Mouse (Mus musculus) CD4-positive, CD25-positive, alpha-beta regulatory T cell, adult 4 months (primary cell): Measurements from ENCODE around the gene Banf2. TPM values are rescaled to one million over a fixed set of nuclear protein-coding genes. Genes with fewer than 3 reads are reported as not detected.
A peak's percentile ranks its signal among the peaks of the same experiment; 100 is the strongest.

Source experiments
- ATAC-seq: one replicate; pipeline ENCODE4 v1.8.0; 2017
- polyA plus RNA-seq, 2 experiments: library from polyadenylated mRNA; unstranded; fragments of 100-300 nt; shearing (Covaris generic); gene quantifications; one replicate each; pipeline ENCODE4 v1.2.1; 2017

The Banf2 gene
- not detected for polyA plus RNA-seq

- ATAC-seq = no peak
These were observed at the start of gene Banf2 for GRCm38 (mm10) chr2:144032664-144033063. Gene Banf2 (plus strand): TSS chr2:144033059.

- ATAC-seq = peak; percentile 75
These were observed 49.4 kb upstream of the Banf2 start for GRCm38 (mm10) chr2:143983482-143983881.

GRCm38 (mm10) chr2:143987485-143987884 is 45.4 kb upstream of the Banf2 start:
- ATAC-seq = no peak

DNA sequence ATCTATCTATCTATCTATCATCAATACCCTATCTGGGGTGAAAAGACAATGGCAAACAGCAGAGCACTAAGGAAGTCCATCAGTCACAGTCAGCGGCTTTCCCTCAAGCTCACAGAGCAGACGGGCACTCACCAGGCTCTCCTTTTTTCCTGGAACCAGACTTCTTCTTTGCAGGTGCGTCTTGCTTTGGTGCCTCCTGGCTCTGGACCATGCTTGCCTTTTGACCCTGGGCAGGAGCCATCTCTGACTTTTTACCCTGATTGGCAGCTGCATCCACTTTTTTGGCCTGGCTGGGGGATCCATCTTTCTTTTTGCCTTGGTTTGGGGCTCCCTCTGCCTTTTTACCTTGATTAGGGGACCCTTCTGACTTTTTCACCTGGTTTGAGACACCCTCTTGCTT is 44.8 kb upstream of the Banf2 start:
- no peak for ATAC-seq

DNA sequence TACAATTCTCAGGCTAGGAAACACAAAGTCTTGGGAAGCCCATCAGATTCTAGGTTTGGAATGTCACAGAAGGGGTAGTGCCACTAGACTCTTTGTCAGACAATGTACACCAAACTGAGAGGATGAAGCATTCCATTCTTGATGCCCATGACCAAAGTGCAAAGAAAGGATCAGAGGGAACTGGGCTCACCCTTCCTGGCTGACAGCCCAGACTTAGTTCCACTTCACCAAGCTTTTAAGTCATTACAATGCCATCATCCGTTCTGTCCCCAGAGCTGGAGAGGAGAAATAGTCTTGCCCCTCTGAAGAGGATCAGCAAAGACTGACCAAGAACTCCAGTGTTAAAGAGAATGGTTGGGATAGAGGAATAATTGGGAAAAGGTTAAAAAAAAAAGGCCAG is 41.9 kb upstream of the Banf2 start:
- ATAC-seq = no peak

GRCm38 (mm10) chr2:143991964-143992672 is 40.7 kb upstream of the Banf2 start:
- ATAC-seq = peak; percentile 83

- no peak for ATAC-seq
These were observed 39.9 kb upstream of the Banf2 start for GRCm38 (mm10) chr2:143992977-143993376.

DNA sequence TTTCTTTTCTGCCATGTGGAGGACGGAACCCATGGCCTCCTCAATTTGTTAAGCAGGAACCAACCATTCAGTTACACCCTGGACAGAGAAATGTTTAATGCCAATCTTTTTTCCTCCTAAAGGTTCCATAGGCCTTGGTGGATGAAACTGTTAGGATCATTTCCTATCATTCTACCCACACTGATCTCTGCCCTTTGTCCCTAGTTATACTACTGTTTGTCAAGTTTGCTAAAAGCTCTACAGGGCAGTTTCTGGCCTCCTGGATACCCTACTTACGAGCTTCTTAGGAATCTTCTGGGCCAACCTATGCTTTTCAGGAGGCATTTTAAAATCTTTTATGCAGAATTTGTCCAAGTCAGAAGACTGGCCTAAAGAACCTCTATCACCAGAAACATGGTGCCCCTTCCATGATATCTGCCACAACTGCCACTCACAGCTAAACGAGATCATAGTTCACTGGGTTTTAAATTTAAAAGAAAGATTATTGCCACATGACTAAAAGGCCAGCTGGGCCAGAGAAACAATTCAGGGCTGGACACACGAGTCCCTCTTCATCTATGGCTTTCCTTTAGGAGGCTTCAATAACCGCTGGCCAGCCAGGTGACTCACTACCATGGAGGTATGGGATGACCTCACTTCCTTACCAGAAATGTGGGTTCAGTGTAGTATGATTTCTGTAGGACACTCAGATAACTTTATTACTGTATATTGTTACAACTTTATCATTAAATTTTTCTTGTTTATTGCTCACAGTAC is 30.5 kb upstream of the Banf2 start:
- ATAC-seq = no peak

- ATAC-seq = no peak
These were observed 29.3 kb upstream of the Banf2 start for GRCm38 (mm10) chr2:144003544-144003943.

- no peak for ATAC-seq
These were observed 27.5 kb upstream of the Banf2 start for GRCm38 (mm10) chr2:144005166-144005955.

DNA sequence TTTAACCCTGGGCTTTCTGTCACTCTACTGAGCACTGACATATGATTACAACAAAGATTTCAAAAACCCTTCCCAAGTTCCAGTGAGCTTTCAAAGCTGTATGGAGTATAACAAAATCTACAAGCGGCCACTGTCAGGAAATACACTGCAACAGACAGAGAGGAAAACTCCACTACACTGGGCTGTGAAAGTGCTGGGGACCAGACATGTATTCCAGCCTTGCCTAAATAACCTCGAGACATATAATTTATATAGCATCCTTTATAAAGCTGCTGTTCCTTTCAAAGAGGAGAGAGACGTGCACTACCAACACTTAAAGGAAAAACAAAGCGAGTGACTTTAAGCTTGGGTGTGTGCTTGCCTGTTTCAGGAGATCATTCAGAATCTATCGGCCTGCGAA is 26.2 kb upstream of the Banf2 start:
- no peak for ATAC-seq

- no peak for ATAC-seq
These were observed 25.6 kb upstream of the Banf2 start for GRCm38 (mm10) chr2:144007211-144007610.

- ATAC-seq = no peak
These were observed 23.8 kb upstream of the Banf2 start for GRCm38 (mm10) chr2:144009081-144009480.

- ATAC-seq = peak; percentile 7
These were observed 23.1 kb upstream of the Banf2 start for GRCm38 (mm10) chr2:144009551-144010281.

DNA sequence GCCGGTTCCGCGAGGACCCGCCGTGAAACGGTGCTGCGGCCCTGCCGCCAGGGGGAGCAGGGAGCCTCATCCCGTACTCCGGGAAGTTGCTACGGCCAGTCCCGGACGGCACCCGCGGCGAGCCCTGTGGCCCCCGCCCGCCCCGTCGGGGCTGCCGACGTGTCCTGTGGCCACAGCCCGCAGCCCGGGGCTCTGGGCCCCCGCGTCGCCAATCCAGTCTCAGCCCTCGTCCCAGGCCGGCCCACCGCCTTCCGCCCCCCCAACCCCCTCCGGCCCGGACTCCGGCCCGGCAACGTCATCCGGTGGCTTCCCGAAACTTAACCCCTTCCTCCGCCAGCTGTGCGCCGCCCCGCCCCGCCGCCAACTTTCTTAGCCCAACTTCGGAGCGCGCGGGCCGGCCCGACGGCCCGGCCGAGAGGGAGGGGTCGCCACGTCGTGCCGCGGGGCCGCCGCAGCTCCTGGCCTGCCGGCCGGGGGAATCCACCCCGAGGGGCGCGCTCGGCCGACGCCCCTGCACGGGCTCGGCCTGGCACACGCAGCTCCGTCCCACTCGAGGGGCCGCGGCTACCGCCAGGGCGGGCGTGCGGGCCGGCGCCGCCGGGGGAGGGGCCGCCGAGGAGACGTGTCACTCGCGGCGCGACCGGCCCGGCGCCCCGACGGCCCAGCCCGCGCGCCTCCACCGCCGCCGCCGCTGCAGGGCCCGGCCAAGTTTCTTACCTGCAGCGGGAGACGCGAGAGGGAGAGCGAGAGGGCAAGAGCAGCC is 22.4 kb upstream of the Banf2 start:
- peak; percentile 27 for ATAC-seq

- ATAC-seq = peak; percentile 93
These were observed 21.7 kb upstream of the Banf2 start, which contains the start of gene Rrbp1 for GRCm38 (mm10) chr2:144011080-144011551. Gene Rrbp1 (minus strand): TSS chr2:144011263.

- ATAC-seq = no peak
These were observed 18.8 kb upstream of the Banf2 start for GRCm38 (mm10) chr2:144014051-144014450.

DNA sequence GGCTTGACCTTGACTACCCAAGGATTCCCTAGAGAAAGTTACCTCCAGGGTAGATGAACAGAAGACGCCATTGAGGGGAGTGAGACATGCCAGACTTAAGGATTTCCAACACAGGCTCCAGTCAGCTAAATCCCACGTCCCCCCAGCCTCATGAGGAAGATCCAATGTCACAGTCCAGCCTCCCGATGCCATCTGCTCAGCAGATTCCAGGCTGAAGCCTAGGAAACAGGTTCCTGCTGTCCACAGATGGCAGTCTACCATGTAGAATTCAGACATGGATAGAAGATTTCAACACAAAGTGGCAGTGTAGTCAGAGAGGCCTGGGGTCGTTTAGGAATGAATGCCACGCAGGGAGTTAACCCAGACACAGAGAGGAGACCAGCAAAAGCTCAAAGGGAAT is 18.4 kb upstream of the Banf2 start:
- no peak for ATAC-seq

DNA sequence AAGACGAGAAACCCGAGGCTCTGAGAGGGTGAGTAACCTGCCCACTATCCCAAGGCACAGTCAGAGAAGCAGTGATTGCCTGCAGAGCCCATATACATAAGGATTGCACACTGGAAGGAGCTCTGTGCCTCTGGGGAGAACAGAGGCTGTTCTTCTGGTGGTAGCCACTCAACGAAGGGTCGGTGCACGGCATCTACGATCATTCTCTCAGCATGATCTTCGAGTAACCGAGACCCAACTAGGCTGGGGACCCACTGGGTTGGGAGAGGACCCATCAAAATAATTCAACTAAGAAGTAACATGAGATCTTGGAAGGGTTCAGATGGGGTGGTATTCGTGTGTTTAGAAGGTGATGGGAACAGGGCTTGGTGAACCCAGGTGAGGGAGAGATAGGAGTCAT is 17.0 kb upstream of the Banf2 start:
- ATAC-seq = no peak

DNA sequence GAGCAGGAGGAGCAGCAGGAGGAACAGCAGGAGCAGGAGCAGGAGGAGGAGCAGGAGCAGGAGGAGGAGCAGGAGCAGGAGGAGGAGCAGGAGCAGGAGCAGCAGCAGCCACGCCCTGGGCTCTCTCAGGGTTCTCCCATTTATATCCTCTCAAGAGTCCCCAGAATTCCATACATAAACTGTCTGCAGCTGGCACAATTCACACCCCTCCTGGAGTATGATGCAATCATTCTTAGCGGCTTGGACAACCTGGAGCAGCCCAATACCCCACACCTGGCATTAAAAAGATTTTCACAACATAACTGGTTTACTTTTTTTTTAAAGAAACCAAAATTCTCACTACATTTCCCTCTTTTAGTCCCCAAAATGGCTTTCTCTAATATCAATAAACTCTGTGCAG is 12.9 kb upstream of the Banf2 start:
- no peak for ATAC-seq

DNA sequence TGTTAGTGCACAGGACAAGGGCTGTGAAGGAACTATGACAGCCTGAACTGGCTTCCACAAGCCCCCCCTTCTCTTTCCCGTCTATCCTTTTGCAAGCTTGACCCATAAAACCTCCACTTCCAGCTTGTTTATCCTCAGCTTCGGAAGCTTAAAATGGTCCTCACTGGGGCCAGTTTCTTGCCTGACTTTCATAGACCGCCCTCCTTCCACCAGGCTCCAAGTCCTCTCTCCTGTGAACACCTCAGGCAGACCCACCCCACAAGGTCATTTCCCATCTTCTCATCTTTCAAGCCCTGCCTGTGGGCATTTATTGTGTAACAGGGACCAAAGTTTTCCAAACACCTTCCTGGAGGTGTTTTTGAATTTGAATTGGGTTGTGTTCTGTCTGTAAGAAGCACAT is 10.4 kb upstream of the Banf2 start:
- ATAC-seq = no peak

- no peak for ATAC-seq
These were observed 7.5 kb upstream of the Banf2 start for GRCm38 (mm10) chr2:144025361-144025760.
